Mouse (Mus musculus): Measurements from ENCODE around the gene Rab3a. TPM values are rescaled to one million over a fixed set of nuclear protein-coding genes. Genes with fewer than 3 reads are reported as not detected.

Gene Rab3a
- polyA plus RNA-seq, 1 experiment from 2014 or later = 12.3 TPM

DNA sequence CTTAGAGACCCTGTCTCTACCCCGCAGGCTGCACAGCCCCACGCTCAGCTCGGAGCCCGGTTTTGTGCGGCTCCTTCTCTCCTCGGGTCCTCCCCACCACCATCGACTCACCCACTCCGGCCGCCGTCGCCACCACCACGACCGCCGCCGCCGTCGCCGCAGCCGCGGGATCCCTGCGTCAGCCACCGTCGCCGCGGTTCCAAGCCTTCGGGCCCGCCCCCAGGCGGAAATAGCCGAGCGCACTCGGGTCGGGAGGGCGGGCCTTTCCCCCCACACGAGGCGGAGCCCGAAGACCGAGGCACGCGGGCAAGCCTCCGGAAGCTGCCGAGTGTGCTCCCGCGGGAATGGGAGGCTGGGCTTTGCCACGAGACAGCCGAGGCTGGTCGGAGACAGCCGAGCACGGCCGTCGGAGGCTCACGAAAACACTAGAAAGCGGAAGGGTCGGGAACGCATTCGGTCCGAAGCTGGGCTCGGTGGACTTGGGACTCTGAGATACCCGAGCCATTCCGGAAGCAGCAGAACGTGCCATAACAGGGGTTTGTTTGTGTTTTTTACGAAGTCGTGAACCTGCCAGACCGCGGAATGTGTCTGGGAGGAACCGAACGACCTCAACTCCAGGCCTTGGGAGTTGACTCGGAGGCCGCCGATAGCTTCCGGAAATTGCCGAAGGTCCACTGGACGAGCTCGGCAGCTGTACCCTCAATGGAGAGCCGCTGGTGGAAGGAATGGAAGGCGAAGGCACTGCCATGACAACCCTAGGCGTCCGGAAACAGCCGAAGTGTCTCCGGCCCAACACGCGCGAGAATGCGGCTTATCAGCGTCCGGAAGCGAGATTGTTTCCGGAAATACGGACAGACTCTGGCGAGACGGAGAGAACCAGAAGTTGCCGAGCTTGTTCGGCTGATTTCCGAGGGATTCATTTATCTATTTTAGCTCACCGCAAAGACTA is 22.3 kb downstream of the Rab3a start, which contains the start of gene Pik3r2:
Gene Pik3r2 (minus strand): TSS at position 218 of the 949 bp plus-strand sequence.
- peak; percentile 91 for ATAC-seq (ENCODE audit: insufficient number of reproducible peaks, low FRiP score, low TSS enrichment, low read depth)
- H3K27ac ChIP-seq (replicated peaks; ENCODE audit: low read depth, low read length) = peak within 1 kb of the TSS; percentile 95
- H3K9me3 ChIP-seq (ENCODE audit: control insufficient read depth, low read length) = no peaks in the 10 kb centered on the region
- peaks cover 15% of the 10 kb centered on the region for H3K4me1 ChIP-seq (ENCODE audit: control insufficient read depth, insufficient read depth, low read length)
- H3K4me2 ChIP-seq (ENCODE audit: low read depth, severe bottlenecking) = peak within 1 kb of the TSS; percentile 77
- peak; percentile 99 for DNase-seq (ENCODE audit: low spot score)
- no peaks in the 10 kb centered on the region for H3K27me3 ChIP-seq (ENCODE audit: control insufficient read depth, insufficient read depth, low read length)
- H3K9ac ChIP-seq (ENCODE audit: low read length) = peak within 1 kb of the TSS; percentile 90
- under 1% methylated on average over 93 of the region's 94 CpGs for WGBS
- peak within 1 kb of the TSS; percentile 86 for H3K4me3 ChIP-seq (ENCODE audit: low read depth, low read length)
- H3K36me3 ChIP-seq (ENCODE audit: control insufficient read depth, insufficient read depth, low read length) = peaks cover 16% of the 10 kb centered on the region

DNA sequence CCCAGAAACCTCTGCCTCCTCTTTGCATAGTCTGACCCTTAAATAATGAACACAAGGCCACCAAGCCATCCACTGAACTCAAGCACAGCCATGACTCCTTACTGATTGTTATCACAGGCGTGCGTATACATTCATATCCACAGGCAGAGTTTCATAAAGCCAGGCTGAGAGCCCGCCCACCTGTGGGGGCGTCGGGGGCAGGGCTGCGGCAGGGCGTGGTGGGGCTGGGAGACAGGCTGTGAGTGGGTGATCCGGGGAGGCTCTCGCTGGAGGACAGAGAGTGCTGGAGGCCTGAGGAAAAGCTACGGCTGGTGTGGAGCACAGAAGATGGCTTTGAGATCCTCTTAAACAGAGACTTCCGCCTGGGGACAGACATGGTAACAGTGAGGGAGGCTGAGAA is 25.6 kb downstream of the Rab3a start:
- no peaks in the 10 kb centered on the region for H3K27me3 ChIP-seq (ENCODE audit: control insufficient read depth, insufficient read depth, low read length)
- no peak overlapping the region for H3K9ac ChIP-seq (ENCODE audit: low read length)
- peaks cover 18% of the 10 kb centered on the region for H3K36me3 ChIP-seq (ENCODE audit: control insufficient read depth, insufficient read depth, low read length)
- no peak overlapping the region for H3K4me2 ChIP-seq (ENCODE audit: low read depth, severe bottlenecking)
- no peaks in the 10 kb centered on the region for H3K9me3 ChIP-seq (ENCODE audit: control insufficient read depth, low read length)
- peaks cover 15% of the 10 kb centered on the region for H3K4me1 ChIP-seq (ENCODE audit: control insufficient read depth, insufficient read depth, low read length)
- no peak for ATAC-seq (ENCODE audit: insufficient number of reproducible peaks, low FRiP score, low TSS enrichment, low read depth)
- 81% methylated on average over 11 of the region's 11 CpGs for WGBS
- H3K27ac ChIP-seq (replicated peaks; ENCODE audit: low read depth, low read length) = no peak overlapping the region
- DNase-seq (ENCODE audit: low spot score) = no peak
- H3K4me3 ChIP-seq (ENCODE audit: low read depth, low read length) = no peak overlapping the region

DNA sequence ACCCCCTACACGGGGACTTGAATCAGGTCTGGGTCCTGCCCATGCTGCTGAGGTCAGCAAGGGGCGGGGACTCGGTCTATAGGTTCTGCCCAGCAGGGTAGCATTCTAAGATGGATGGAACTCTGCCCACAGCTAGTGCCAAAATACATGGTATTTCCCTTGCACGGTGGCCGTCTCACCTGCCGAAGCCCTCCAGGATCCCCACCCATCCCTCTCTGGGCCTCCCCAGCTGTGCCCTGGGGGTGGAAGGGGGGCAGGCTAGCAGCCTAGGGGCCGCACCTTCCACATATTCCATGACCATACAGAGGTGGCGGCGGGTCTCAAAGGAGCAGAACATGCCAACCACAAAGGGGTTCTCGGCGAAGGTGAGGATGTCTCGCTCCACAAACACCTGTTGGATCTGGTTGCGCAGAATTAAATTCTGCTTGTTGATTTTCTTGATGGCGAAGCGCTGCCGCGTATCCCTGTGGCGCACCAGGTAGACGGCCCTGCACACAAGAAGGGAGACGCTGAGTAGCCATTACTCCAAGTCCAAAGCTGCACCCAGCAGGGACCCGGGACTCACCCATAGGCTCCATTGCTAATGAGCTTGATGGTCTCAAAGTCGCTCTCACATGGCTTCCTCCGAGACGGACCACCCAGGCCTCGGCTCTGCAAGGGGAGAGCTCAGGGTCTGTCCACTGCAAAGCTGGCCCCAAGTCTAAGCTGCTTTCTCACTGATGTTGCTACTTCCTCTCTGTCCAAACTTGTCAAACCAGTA is 32.0 kb downstream of the Rab3a start:
- no peak for ATAC-seq (ENCODE audit: insufficient number of reproducible peaks, low FRiP score, low TSS enrichment, low read depth)
- Histone ChIP-seq H3K27me3 (ENCODE audit: control insufficient read depth, insufficient read depth, low read length) (no peaks in the 10 kb centered on the region), H3K9me3 (ENCODE audit: control insufficient read depth, low read length) (no peaks in the 10 kb centered on the region), H3K4me3 (ENCODE audit: low read depth, low read length) (no peak overlapping the region), H3K4me2 (ENCODE audit: low read depth, severe bottlenecking) (no peak overlapping the region), H3K4me1 (ENCODE audit: control insufficient read depth, insufficient read depth, low read length) (peaks cover 14% of the 10 kb centered on the region), H3K36me3 (ENCODE audit: control insufficient read depth, insufficient read depth, low read length) (peaks cover 9% of the 10 kb centered on the region; the same call in 1 of the 2 replicates), H3K27ac (replicated peaks; ENCODE audit: low read depth, low read length) (no peak overlapping the region), H3K9ac (ENCODE audit: low read length) (no peak overlapping the region)
- DNase-seq (ENCODE audit: low spot score) = no peak
- WGBS = 87% methylated on average over 25 of the region's 25 CpGs

DNA sequence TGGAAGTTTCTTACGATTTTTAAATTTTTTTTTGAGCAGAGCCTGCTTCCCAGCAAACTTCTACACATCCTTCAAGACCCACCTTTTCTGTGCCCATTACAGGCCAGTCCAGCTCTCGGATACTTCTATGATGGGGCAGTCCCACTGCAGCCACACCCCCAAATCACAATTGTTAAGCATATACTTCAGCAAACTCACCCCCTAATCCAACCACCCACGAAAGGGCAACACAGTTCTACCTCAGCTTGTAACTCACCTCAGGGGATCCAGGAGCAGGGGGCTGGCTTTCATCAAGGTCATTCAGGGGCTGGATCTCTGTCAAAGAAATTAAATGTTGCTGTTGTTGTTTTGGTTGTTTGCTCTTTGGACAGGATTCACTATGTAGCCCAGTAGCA is 32.6 kb downstream of the Rab3a start:
- Histone ChIP-seq H3K4me2 (ENCODE audit: low read depth, severe bottlenecking) (no peak overlapping the region), H3K9me3 (ENCODE audit: control insufficient read depth, low read length) (no peaks in the 10 kb centered on the region), H3K36me3 (ENCODE audit: control insufficient read depth, insufficient read depth, low read length) (peaks cover 9% of the 10 kb centered on the region; the same call in 1 of the 2 replicates), H3K27me3 (ENCODE audit: control insufficient read depth, insufficient read depth, low read length) (no peaks in the 10 kb centered on the region), H3K9ac (ENCODE audit: low read length) (no peak overlapping the region), H3K27ac (replicated peaks; ENCODE audit: low read depth, low read length) (no peak overlapping the region), H3K4me1 (ENCODE audit: control insufficient read depth, insufficient read depth, low read length) (peaks cover 17% of the 10 kb centered on the region), H3K4me3 (ENCODE audit: low read depth, low read length) (no peak overlapping the region)
- DNase-seq (ENCODE audit: low spot score) = no peak
- no peak for ATAC-seq (ENCODE audit: insufficient number of reproducible peaks, low FRiP score, low TSS enrichment, low read depth)
- WGBS = 87% methylated on average over 3 of the region's 3 CpGs

DNA sequence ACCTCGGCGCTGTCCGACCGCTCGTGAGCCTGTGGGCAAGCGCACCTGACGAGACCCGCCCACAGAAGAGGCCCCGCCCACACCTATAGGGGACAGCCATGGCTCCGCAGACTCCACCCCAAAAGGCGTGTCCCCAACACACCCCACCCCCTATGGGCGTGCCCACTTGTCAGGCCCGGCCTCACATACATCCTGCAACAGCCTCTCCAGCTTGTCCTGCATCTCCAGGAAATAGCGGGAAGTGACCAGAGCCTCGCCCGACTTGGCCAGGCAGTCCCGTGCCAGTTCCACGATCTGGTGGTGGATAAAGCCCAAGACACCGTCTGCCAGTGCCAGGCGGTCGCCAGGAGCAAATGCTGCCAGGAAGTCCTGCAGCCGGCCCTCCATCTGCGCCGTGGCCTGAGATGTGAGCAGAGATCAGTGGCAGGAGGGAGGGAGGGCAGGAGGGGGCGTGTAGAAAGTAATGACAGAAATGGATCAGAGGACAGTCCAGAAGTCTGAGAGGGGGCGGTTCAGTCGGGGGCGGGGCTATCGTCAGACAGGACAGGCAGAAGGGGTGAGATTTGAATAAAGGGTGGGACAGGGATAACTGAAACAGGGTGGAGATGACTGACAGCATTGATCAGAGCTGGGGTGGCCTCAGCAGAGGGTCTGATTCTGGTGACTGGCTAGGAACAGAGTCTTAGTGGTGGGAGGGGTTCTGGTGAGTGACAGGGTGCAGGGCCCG is 33.6 kb downstream of the Rab3a start:
- H3K4me2 ChIP-seq (ENCODE audit: low read depth, severe bottlenecking) = peak overlapping the region; percentile 28; the same call in 1 of the 2 replicates
- DNase-seq (ENCODE audit: low spot score) (peak; percentile 84), ATAC-seq (ENCODE audit: insufficient number of reproducible peaks, low FRiP score, low TSS enrichment, low read depth) (no peak)
- H3K36me3 ChIP-seq (ENCODE audit: control insufficient read depth, insufficient read depth, low read length) = peaks cover 6% of the 10 kb centered on the region; the same call in 1 of the 2 replicates
- H3K4me1 ChIP-seq (ENCODE audit: control insufficient read depth, insufficient read depth, low read length) = peaks cover 24% of the 10 kb centered on the region
- no peak overlapping the region for H3K9ac ChIP-seq (ENCODE audit: low read length)
- 0 out of 2 replicates have a peak overlapping the region, but pooled peaks have one; percentile 5 for H3K4me3 ChIP-seq (ENCODE audit: low read depth, low read length)
- no peaks in the 10 kb centered on the region for H3K27me3 ChIP-seq (ENCODE audit: control insufficient read depth, insufficient read depth, low read length)
- no peak overlapping the region for H3K27ac ChIP-seq (replicated peaks; ENCODE audit: low read depth, low read length)
- 14% methylated on average over 30 of the region's 30 CpGs for WGBS
- no peaks in the 10 kb centered on the region for H3K9me3 ChIP-seq (ENCODE audit: control insufficient read depth, low read length)

DNA sequence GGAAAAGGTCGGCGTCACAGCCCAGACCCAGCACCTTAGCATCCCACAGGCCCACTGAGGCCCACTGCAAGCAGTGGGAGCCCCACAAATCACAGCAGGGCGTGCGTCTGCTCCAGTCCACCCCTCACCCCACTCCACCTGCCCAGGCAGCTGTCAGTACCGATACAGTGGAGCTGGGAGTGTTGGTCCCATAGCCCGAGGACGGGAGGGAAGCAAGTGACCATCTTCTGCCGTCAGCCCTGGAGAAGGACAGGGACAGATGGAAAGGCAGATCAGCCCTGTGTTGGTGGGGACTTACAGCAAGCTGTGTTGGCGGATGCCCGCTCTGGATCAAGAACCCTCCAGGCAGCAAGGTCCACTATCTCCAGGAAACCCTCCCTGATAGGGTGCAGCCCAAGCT is 34.6 kb downstream of the Rab3a start:
- peaks cover 28% of the 10 kb centered on the region for H3K4me1 ChIP-seq (ENCODE audit: control insufficient read depth, insufficient read depth, low read length)
- no peak overlapping the region for H3K4me2 ChIP-seq (ENCODE audit: low read depth, severe bottlenecking)
- H3K27ac ChIP-seq (replicated peaks; ENCODE audit: low read depth, low read length) = no peak overlapping the region
- ATAC-seq (ENCODE audit: insufficient number of reproducible peaks, low FRiP score, low TSS enrichment, low read depth) (no peak), DNase-seq (ENCODE audit: low spot score) (no peak)
- WGBS = 72% methylated on average over 10 of the region's 10 CpGs
- H3K9ac ChIP-seq (ENCODE audit: low read length) = no peak overlapping the region
- no peaks in the 10 kb centered on the region for H3K9me3 ChIP-seq (ENCODE audit: control insufficient read depth, low read length)
- H3K4me3 ChIP-seq (ENCODE audit: low read depth, low read length) = no peak overlapping the region
- peaks cover 6% of the 10 kb centered on the region; the same call in 1 of the 2 replicates for H3K36me3 ChIP-seq (ENCODE audit: control insufficient read depth, insufficient read depth, low read length)
- H3K27me3 ChIP-seq (ENCODE audit: control insufficient read depth, insufficient read depth, low read length) = no peaks in the 10 kb centered on the region

DNA sequence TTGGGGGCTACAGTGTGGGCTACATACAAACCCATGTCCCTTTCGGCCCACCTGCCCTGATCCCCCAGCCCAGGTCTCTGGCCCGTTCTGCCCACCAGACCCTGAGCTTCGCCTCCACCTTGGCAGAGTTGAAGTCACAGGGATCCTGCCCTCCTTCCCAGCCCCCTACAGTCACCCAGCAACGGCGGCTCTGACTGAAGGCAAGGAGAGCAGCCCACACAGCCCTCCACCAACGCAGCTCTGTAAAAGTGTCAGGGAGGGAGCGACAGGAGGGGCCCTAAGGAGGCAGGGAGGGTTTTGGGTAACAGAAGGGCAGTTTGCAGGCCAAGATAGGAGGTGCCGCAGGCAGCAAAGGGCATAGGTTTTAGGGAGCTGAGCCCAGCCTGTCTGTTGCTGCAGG is 36.4 kb downstream of the Rab3a start:
- no peaks in the 10 kb centered on the region for H3K9me3 ChIP-seq (ENCODE audit: control insufficient read depth, low read length)
- peak overlapping the region; percentile 60 for H3K4me2 ChIP-seq (ENCODE audit: low read depth, severe bottlenecking)
- ATAC-seq (ENCODE audit: insufficient number of reproducible peaks, low FRiP score, low TSS enrichment, low read depth) (no peak), DNase-seq (ENCODE audit: low spot score) (no peak)
- 0 out of 2 replicates have a peak overlapping the region, but pooled peaks have one; percentile 60 for H3K4me3 ChIP-seq (ENCODE audit: low read depth, low read length)
- H3K9ac ChIP-seq (ENCODE audit: low read length) = peak overlapping the region; percentile 75
- H3K27me3 ChIP-seq (ENCODE audit: control insufficient read depth, insufficient read depth, low read length) = peaks cover 2% of the 10 kb centered on the region; the same call in 1 of the 2 replicates
- H3K27ac ChIP-seq (replicated peaks; ENCODE audit: low read depth, low read length) = no peak overlapping the region
- H3K36me3 ChIP-seq (ENCODE audit: control insufficient read depth, insufficient read depth, low read length) = peaks cover 2% of the 10 kb centered on the region; the same call in 1 of the 2 replicates
- 64% methylated on average over 8 of the region's 8 CpGs for WGBS
- peaks cover 28% of the 10 kb centered on the region for H3K4me1 ChIP-seq (ENCODE audit: control insufficient read depth, insufficient read depth, low read length)
